Mouse (Mus musculus) retina, adult 2 months (tissue): Measurements from ENCODE around the gene Ostm1.

Experiments
- DNase-seq: peaks from one replicate; pipeline ENCODE4 v3.0.0-alpha.2; 2012; ENCODE audit warnings: low read depth, low spot score

Gene Ostm1

DNA sequence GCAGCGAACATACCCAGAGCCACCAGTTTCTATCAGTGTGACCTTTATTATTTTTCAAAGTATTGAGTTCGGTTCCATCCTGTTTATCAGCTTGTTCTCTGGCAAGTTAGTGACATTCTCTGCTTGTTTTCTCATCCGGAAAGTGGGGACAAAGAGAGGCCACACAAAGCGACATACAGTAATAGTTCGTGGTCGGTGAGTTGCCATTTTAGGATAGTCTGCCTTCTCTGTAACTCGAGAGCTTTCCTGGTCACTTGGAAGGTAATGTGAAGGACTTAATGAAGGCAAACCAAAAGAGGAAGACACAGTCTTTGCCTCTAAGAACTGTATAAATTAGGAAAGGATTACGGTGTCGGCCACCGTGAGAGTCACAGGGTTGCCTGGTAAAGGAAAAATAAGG, 96.0 kb downstream of the Ostm1 start:
- no peak for DNase-seq

DNA sequence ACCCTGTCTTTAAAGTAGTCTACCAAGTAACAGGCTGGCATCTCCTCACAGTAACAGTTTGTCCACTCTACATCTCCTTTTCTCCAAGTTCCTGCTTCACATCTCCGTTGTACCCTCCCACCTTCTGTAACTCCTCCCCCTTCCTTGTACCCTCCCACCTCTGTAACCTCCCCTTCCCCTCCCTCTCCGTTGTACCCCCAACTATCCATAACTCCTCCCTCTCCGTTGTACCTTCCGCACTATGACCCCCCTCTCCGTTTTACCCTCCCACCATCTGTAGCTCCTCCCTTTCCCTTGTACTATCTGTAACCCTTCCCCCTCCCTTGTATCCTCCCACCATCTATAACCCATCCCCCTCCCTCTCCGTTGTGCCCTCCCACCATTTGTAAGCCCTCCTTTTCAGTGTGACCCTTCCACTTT, 97.0 kb downstream of the Ostm1 start:
- DNase-seq: no peak

DNA sequence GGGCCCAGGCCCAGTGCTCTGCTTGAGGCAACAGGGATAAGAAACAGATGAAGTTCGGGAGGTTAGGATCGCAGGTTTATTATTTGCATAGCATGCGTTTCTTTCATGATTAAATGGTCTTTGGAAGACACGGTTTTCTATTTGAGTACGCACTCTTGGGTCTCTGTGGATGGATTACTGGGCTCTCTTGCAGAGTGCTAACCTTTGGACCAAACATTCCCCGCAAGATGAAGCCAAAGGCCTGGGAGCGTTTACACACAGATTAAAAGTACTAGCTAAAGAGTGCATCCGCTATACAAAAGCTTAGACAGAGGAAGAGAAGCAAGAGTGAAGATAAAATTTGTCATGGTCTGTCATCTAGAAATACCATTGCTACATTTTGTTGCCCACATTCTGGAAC, 98.8 kb downstream of the Ostm1 start:
- no peak for DNase-seq

DNA sequence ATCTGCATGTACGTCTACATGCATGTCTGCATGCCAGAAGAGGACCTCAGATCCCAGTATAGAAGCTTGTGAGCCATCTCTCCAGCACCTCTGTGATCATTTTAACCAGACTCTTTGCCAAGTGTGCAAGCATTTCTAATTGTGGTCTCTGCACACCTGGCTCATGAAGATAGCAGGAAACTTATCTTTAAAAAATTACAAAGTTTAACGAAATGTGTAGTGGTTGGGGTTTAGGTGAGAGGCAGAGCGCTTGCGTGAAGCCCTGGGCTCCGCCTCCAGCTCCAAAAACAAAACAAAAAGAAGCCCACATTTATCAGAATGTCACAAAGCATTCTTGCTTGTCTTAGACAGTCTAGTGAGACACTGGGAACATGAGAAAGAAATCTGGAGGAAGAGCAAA, 104.3 kb downstream of the Ostm1 start:
- no peak for DNase-seq

DNA sequence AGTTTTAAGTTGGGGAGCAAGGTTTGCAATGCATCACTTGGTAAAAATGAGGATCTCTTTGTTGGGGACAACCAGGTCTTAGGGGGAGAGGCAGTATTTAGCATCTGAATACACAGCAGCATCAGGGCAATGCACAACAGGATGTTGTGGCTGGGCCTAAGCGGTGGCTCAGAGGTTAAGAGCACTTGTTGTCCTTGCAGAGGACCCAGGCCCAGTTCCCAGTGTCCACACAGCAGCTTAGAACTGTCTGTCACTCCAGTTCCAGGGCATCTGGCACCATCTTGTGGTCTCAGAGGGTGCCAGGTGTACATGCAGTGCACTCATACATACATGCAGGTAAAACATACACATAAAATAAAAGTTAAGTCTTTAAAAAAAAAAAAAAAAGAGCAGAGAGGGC, 106.1 kb downstream of the Ostm1 start:
- no peak for DNase-seq

DNA sequence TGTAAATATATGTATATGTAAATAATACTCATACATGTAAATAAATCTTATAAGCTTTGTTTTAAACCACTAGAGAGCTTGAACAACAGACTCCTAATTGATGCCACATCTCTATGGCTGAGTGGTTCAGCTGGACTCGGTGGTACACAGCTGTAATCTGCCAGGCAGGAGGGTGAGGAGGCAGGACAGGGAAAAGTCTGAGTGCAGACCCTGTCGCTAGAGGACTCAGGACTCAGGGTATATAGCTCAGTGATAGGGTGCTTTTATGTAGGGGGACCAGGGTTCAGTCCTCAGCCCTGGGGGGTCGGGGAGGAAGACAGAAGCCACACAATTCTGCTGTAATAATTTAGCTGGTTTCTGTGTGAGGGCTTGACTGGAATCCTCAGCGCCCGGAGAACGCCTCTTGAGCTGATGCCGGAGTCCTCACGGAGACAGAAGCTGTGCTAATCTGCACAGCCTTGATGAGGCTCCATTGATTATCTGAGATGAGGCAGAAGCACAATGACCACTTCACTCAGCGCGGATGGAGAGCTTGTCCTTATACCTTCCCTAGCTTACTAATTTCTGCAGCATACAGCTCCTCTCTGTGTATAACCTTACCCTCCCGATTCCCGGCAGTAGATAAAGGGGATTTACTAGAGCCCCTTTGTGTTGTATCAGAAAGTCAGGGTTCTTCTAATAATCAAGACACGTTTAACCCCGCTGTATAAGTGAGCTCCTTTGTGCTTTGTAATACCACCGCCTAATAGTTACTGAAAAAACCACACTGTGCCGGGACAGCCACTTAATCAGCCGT, 106.8 kb downstream of the Ostm1 start:
- DNase-seq: no peak

DNA sequence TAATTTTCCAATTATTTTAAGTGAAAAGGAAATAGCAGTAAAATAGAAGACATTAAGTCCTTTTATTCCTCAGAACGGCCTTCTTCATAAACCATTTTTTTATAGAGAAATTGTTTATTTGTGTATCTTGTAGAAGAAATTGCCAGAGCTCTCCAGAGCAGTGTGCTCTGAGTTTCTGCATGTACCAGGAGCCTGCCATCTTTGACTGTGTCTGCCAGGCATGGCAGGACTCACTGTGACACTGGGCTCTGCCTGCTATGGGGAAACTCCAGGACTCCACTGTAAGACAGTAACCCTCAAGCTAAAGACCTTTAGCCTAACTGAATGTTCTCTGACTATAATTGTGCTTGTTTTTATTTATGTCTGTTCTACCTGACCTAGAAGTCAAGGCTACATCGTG, 107.4 kb downstream of the Ostm1 start:
- no peak for DNase-seq

DNA sequence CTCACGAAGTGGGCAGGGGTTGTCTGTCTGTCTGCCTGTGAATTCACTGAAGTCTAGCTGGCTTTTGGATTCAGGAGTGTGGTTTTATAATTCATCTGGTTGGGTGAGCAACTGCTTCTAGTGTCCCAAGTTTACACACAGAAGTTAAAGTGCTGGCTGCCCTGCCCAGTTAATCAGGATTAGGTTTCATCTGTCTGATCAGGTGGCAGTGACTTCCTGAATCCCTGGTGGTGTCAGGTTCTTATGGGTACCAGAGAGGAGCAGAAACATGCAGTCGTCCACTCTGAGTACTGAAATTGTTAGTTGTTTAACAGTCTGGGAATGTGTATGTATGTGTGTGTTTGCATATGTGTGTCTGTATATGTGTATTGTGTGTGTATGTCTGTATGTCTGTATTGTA, 108.5 kb downstream of the Ostm1 start:
- DNase-seq: no peak

DNA sequence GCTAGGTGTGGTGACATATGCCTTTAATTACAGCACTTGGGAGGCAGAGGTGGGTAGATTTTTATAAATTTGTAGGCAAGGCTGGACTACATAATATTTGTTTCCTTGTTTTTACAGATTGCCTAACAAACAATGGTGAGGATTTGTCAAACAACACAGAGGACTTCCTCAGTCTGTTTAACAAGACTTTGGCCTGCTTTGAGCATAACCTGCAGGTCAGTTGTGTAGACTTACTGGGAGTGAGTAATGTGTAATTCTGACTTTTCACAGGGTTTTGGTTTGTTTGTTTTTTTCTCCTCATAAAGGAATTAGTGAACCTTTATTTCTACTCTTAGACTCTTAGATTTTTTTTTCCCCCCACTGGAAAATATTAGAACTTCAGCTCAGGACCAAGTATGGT, 109.2 kb downstream of the Ostm1 start:
- no peak for DNase-seq

DNA sequence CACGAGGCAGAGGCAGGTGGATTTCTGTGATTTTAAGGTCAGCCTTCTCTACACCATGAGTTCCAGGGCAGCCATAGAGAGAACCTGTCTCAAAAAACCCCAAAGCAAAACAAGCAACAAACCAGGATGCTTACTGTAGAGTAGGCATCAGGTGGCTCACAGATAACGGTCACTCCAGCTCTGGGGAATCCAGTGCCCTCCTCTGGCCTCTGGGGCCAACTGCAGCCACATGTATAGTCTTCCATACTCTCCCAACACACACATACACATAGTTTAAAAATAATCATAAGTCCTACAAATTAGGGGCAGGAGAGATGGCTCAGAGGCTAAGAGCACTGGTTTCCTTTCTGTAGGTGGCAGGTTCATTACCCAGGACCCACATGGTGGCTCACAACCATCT, 109.9 kb downstream of the Ostm1 start:
- no peak for DNase-seq

DNA sequence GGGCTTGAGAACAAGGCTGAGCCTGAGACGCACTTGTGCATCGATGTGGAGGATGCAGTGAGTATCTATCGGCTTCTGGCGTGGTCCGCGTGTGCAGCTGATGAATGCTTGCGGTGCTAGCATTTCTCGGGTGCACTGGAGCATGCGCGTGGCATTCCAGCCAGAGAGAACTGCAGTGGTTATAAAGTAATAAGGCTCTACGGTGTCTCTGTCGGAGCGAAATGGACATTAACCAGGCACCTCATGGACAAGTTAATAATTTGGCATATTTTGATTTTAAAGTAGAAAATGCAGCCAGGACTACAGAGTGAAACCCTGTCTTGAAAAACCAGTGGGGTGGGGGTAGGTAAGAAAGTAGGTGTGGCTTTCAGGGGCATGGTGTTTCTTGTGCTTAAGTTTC, 112.7 kb downstream of the Ostm1 start:
- DNase-seq: no peak

DNA sequence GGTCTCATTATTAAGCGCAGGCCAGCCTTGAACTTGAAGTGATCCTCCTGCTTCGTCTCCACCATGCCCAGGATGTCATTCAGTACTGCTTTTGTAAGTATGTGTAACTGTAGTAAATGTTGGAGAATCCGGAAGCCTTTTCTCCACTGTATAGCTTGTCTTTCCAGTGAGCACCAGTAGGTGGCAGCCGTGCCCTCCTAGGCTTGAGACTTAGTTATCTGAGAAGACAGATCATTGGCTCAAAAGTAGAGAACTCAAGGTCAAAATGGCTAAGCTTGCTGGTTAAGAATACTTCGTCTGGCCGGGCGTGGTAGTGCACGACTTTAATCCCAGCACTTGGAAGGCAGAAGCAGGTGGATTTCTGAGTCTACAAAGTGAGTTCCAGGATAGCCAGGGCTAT, 113.4 kb downstream of the Ostm1 start:
- DNase-seq: peak; percentile 29

DNA sequence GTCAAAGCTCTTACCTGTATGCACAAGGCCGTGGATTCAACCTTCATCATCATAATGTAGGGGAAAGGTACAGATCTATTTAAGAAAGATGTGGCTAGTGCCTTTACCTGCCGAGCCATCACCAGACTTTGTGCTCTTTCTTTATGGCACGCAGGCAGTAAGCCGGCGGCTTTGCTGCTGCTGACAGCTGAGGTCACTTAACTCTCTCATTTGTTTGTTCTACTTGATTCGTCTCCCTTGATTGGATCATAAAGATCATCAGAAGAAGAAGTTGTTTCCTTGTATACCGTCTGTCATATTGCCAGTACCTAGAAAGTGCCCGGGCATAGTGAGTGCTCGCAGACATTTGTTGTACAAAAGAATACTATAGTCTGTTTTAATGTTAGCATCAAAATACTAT, 114.8 kb downstream of the Ostm1 start:
- DNase-seq: no peak

DNA sequence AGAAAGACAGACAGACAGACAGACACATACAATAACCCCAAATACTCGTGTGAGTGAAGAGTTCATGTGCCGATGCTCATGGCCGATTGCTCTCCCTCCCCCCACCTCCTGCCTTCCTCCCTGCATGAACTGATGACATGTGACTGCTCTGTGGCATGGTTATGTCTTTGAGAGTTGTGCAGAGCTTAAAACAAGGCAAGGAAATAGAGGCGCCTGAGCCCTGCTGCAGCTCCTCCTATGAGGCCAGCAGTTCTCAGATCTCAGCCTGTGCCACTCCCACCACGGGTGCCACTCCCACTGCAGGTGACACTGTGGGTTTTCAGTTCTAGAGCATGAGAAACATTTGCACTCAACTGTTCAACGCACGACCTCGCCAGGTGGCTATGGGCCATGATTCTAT, 115.4 kb downstream of the Ostm1 start:
- DNase-seq: no peak

DNA sequence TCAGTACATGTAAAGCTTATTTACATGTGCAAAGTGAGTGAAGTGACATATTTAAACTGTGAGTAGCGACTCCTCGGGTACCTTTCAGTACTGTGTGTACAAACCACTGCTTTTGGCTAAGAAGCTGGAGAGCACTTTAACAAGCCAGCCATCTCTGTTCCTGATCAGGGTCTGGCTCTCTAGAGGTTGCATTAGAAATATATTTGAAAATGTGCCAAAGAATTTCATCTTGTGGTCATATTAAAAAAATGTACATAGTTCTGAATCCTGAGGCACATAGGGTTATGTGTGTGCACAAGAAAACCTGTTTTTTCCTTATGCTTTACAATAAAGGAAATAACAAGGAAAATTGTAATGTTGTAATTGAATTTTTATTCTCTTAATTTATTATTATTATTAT, 118.5 kb downstream of the Ostm1 start:
- DNase-seq: no peak

DNA sequence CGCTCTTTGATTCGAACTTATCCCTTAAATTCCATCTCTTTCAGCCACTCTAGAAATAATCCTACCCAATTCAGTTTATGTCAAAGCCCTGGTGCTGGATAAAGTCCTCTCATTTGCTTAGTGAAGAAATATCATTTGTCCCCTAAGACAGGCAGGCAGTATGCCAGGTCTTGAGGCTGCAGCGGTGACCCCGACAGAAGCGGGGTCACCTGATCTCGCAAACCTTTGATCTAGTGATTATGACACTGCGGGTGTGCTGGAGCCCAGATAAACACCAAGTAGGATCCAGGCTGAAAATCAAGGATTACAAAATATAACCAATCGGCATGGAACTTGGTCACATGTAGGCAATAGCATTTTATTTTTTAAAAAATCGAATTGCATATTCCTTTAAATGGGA, 131.1 kb downstream of the Ostm1 start:
- no peak for DNase-seq

DNA sequence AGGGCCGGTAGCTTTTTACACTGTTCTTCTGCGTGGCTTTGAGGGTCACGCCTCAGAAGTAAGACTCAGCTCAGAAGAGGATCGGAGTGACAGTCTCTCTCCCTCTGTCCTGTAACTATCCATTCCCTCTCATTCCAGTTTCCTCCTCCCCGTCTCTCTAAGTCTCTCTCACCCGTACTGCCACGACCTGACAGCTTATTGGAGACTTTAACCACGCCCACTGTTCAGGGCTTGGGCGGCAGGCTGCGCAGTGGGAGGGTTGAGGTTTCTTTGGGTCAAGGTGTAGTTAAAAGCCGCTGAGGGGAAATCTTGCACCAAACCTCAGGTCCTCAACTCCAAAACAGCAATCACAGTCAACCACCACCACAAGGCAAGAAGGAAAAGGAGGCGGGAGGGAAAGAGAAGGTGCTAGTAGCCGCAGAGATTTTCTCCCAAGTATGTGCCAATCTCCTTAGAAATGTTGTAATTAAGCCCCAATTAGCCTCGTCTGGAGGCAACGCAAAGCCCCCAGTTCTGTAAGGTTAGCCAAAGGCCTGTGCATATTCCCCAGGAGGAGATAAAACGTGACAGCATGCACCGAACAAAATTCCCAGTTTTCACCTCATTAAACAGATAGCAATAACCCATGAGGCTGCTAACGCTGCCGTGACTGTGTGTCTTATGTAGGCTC, 131.9 kb downstream of the Ostm1 start:
- no peak for DNase-seq

DNA sequence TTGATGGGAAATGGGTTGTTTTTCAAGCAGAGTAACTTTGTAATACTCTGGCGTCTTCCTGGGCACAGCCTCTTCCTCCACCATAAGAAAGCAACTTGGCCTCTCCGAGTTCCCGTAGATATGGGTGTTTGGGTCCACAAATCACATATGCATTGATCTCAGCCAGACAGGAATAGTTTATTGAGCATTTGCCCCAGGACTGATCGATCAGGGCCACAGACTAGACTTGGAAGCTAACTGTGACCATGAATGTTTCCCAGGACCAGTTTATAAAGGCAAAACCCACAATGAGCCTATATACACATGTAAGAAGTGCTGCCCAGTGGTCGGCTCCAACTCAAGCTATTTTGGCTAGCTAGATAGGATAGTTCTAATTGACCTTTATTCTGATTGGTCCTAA, 138.5 kb downstream of the Ostm1 start:
- no peak for DNase-seq

DNA sequence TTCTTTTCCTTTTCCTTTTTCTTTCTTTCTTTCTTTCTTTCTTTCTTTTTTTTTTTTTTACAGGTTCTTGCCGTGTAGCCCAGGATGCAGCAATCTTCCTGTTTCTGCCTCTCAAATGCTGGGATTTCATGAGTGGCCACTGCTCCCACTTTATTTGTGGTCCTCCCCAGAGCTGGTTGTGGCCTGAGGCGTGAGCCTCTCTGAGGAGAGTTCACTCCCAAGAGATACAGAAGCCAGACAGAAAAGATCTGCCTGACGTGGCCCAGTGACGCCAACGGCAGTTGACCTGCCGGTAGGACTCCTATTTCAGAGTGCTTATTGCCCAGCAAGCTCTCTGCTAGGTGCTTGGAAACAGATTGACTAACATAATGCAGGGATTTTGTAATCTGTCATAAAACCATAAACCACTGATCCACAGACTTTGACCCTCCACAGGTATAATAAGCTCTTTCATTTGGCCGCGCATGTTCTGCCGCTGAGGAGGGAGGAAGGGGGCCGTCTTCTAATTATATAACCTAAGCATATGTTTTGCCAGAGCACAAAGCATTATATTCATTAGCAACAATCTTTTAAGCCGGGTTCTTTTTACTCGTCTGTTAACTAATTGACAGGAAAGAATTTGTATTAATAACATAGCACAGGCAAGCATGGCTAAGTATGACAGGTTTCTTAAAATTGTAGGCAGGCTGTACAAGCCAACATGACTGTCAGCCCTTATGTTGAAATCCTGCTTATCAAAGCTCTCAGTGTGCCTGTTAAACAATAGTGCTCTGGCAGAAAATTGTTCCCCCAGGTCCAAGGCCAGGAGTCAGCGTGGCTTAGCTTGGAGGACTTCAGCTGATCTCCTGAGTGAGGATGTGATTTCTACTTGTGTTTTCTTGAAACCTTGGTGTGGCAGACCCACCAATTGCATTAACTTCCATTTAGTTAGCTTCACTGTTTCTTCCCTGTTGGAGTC, 139.9 kb downstream of the Ostm1 start:
- no peak for DNase-seq

DNA sequence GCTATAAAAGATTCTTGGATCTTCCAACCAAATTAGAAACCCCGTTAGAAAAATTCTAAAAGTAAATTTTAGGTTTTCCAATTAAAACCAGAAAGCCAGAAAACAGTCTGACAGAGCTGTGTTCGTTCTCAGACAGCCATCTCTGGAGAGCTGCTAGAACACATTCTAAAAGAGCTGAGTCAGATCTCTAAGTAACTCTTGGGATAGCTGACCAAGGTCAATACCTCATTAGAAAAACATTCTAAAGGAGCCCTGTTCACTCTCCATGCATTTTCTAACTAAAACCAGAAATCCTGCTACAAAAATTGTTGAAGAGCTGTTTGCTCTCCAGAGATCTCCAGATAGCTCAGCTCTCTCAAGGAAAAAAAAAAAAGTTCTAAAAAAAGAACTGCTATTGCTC, 146.0 kb downstream of the Ostm1 start:
- DNase-seq: no peak

DNA sequence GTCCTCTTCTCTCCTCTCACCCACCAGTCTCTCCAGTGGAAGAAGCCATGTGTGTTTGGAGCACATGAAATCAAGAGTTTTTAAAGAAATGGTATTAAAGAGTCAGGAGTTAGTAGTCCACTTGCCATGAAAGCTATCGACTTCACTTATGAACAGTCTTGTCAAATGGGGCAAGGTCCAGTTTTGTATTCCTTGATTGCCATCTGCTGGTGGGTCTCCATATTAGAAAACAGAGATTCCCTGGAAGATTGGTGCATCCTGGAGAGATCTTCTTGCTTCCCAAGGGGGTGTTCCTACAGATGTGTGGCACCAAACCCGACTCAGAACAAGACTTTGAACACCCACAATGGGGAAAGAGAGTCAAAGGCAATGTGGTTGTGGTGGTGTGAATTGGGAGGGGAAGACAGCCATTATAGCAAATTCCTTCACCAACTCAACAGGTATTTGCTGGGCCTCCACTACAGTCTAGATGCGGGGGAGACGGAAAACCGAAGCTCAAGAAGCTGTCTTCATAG, 151.0 kb downstream of the Ostm1 start:
- DNase-seq: no peak

DNA sequence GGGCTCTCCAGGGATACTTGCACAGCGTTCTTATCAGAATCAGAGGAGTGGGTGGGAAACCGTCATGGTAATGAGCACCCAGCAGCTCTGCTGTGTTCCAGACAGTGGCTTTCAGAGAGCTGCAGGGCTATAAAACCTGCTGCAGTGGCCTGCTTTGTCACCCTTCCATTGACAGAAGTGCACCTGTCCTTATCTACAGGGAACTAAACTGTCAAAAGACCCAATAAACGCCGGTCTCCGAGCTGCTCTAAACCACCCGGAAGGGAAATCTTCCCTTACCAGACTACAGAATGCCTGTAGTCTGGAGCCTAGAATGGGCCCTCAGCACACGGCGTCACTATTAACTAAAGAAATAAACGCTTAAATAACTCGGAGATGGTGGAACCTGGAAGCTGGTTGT, 168.2 kb downstream of the Ostm1 start:
- no peak for DNase-seq
